Mouse (Mus musculus) erythroblast, embryonic 14.5 days (primary cell): Measurements from ENCODE around the gene Rgma.

Experiments
- GATA1 ChIP-seq: IDR thresholded peaks from 2 replicates; pipeline ENCODE4 v1.6.1; 2012; ENCODE audit warnings: low read length, inconsistent platforms, mixed read lengths
- TAL1 ChIP-seq: IDR thresholded peaks from 3 replicates; pipeline ENCODE4 v1.6.1; 2012; ENCODE audit warnings: low read length, inconsistent platforms, mixed read lengths

GRCm38 (mm10) chr7:73426235-73426634 lies 50.9 kb downstream of the Rgma start:
- no peak for TF ChIP-seq GATA1
- no peak for TF ChIP-seq TAL1
